Mouse (Mus musculus) heart, adult 11 months (tissue): ENCODE measurements around the gene Tcap.

ENCODE experiments used
- DNase-seq: peaks from one replicate; pipeline ENCODE4 v3.0.0; 2022

Tcap gene

GRCm38 (mm10) chr11:98355732-98356299 lies 27.8 kb upstream of the Tcap start:
- DNase-seq: peak; percentile 91

GRCm38 (mm10) chr11:98356625-98357394 lies 26.8 kb upstream of the Tcap start:
- DNase-seq: peak; percentile 91

- DNase-seq: peak; percentile 95
Observed at GRCm38 (mm10) chr11:98357396-98358160, 26.0 kb upstream of the Tcap start.

- peak; percentile 99 for DNase-seq
Observed at GRCm38 (mm10) chr11:98358161-98359083, 25.2 kb upstream of the Tcap start, which contains the start of gene Stard3. Gene Stard3 (plus strand): TSS chr11:98358368.

GRCm38 (mm10) chr11:98360866-98361521 lies 22.6 kb upstream of the Tcap start:
- peak; percentile 95 for DNase-seq

- DNase-seq: no peak
Observed at GRCm38 (mm10) chr11:98363817-98364216, 19.8 kb upstream of the Tcap start.

GRCm38 (mm10) chr11:98364410-98364809 lies 19.2 kb upstream of the Tcap start:
- DNase-seq: no peak

GRCm38 (mm10) chr11:98366290-98366689 lies 17.3 kb upstream of the Tcap start:
- no peak for DNase-seq

- DNase-seq: peak; percentile 93
Observed at GRCm38 (mm10) chr11:98367171-98367862, 16.3 kb upstream of the Tcap start.

GRCm38 (mm10) chr11:98367863-98368186 lies 15.8 kb upstream of the Tcap start:
- DNase-seq: peak; percentile 94

GRCm38 (mm10) chr11:98369337-98369736 lies 14.3 kb upstream of the Tcap start:
- no peak for DNase-seq

GRCm38 (mm10) chr11:98370588-98370987 lies 13.0 kb upstream of the Tcap start:
- DNase-seq: no peak

- no peak for DNase-seq
Observed at GRCm38 (mm10) chr11:98371556-98372240, 11.9 kb upstream of the Tcap start.

GRCm38 (mm10) chr11:98372406-98372805 lies 11.2 kb upstream of the Tcap start:
- DNase-seq: no peak

- DNase-seq: no peak
Observed at GRCm38 (mm10) chr11:98373244-98373643, 10.4 kb upstream of the Tcap start.

GRCm38 (mm10) chr11:98374266-98374665 lies 9.3 kb upstream of the Tcap start:
- peak; percentile 97 for DNase-seq

GRCm38 (mm10) chr11:98376756-98377155 lies 6.9 kb upstream of the Tcap start:
- no peak for DNase-seq

- DNase-seq: peak; percentile 99
Observed at GRCm38 (mm10) chr11:98377787-98378186, 5.8 kb upstream of the Tcap start.

GRCm38 (mm10) chr11:98379379-98379778 lies 4.2 kb upstream of the Tcap start:
- peak; percentile 98 for DNase-seq

GRCm38 (mm10) chr11:98380106-98380505 lies 3.5 kb upstream of the Tcap start:
- peak; percentile 96 for DNase-seq

GRCm38 (mm10) chr11:98381651-98382050 lies 2.0 kb upstream of the Tcap start:
- DNase-seq: peak; percentile 89
